Mouse (Mus musculus): Measurements from ENCODE around the gene Gstm3. TPM values are rescaled to one million over a fixed set of nuclear protein-coding genes. Genes with fewer than 3 reads are reported as not detected.
"Not testable (repeated sequence)": the region's sequence is repeated elsewhere in the genome, so short reads cannot be mapped to it uniquely, and the experiment has no call there.

Gene Gstm3
- polyA plus RNA-seq, 1 experiment = 159 TPM

GRCm38 (mm10) chr3:108013331-108013871 is 44.3 kb upstream of the Gstm3 start:
- peak overlapping the region; percentile 57 for H3K27ac ChIP-seq (ENCODE audit: insufficient read depth, low read depth, low read length)
- peaks cover 17% of the 10 kb centered on the region; the same call in 1 of the 2 replicates for H3K4me1 ChIP-seq (ENCODE audit: control insufficient read depth, insufficient read depth, insufficient read length, low read length)
- TF ChIP-seq CTCF (IDR thresholded peaks at IDR 0.05; ENCODE audit: extremely low read depth, insufficient read length, insufficient replicate concordance, low read depth, low read length) = no peak
- no peak for TF ChIP-seq POLR2A (IDR thresholded peaks at IDR 0.05; ENCODE audit: low read depth, low read length)
- H3K27me3 ChIP-seq (ENCODE audit: control insufficient read depth, insufficient read depth, low read length) = no peaks in the 10 kb centered on the region
- no peaks in the 10 kb centered on the region for H3K36me3 ChIP-seq (ENCODE audit: control insufficient read depth, insufficient read depth, low read length)
- WGBS = 29% methylated on average over 4 of the region's 4 CpGs
- H3K4me3 ChIP-seq (ENCODE audit: low read depth, low read length) = no peak overlapping the region

GRCm38 (mm10) chr3:108011558-108011957 is 42.5 kb upstream of the Gstm3 start:
- Histone ChIP-seq H3K27ac (ENCODE audit: insufficient read depth, low read depth, low read length) (no peak overlapping the region), H3K27me3 (ENCODE audit: control insufficient read depth, insufficient read depth, low read length) (no peaks in the 10 kb centered on the region), H3K4me1 (ENCODE audit: control insufficient read depth, insufficient read depth, insufficient read length, low read length) (peaks cover 14% of the 10 kb centered on the region; the same call in 1 of the 2 replicates), H3K4me3 (ENCODE audit: low read depth, low read length) (no peak overlapping the region), H3K36me3 (ENCODE audit: control insufficient read depth, insufficient read depth, low read length) (no peaks in the 10 kb centered on the region)
- WGBS = 84% methylated on average over 3 of the region's 3 CpGs
- no peak for TF ChIP-seq CTCF (IDR thresholded peaks at IDR 0.05; ENCODE audit: extremely low read depth, insufficient read length, insufficient replicate concordance, low read depth, low read length)
- TF ChIP-seq POLR2A (IDR thresholded peaks at IDR 0.05; ENCODE audit: low read depth, low read length) = no peak

GRCm38 (mm10) chr3:108010286-108010685 is 41.2 kb upstream of the Gstm3 start:
- Histone ChIP-seq H3K4me1 (ENCODE audit: control insufficient read depth, insufficient read depth, insufficient read length, low read length) (peaks cover 10% of the 10 kb centered on the region; the same call in 1 of the 2 replicates), H3K27me3 (ENCODE audit: control insufficient read depth, insufficient read depth, low read length) (no peaks in the 10 kb centered on the region), H3K27ac (ENCODE audit: insufficient read depth, low read depth, low read length) (no peak overlapping the region), H3K4me3 (ENCODE audit: low read depth, low read length) (no peak overlapping the region), H3K36me3 (ENCODE audit: control insufficient read depth, insufficient read depth, low read length) (no peaks in the 10 kb centered on the region)
- TF ChIP-seq CTCF (IDR thresholded peaks at IDR 0.05; ENCODE audit: extremely low read depth, insufficient read length, insufficient replicate concordance, low read depth, low read length) (no peak), POLR2A (IDR thresholded peaks at IDR 0.05; ENCODE audit: low read depth, low read length) (no peak)
- 60% methylated on average over 2 of the region's 2 CpGs for whole genome bisulfite sequencing

- Histone ChIP-seq H3K27me3 (ENCODE audit: control insufficient read depth, insufficient read depth, low read length) (no peaks in the 10 kb centered on the region), H3K4me3 (ENCODE audit: low read depth, low read length) (no peak overlapping the region), H3K36me3 (ENCODE audit: control insufficient read depth, insufficient read depth, low read length) (no peaks in the 10 kb centered on the region), H3K4me1 (ENCODE audit: control insufficient read depth, insufficient read depth, insufficient read length, low read length) (no peaks in the 10 kb centered on the region), H3K27ac (ENCODE audit: insufficient read depth, low read depth, low read length) (no peak overlapping the region)
- TF ChIP-seq POLR2A (IDR thresholded peaks at IDR 0.05; ENCODE audit: low read depth, low read length) = no peak
- no peak for TF ChIP-seq CTCF (IDR thresholded peaks at IDR 0.05; ENCODE audit: extremely low read depth, insufficient read length, insufficient replicate concordance, low read depth, low read length)
- WGBS = 77% methylated on average over 8 of the region's 8 CpGs
Measured at GRCm38 (mm10) chr3:108002021-108002420, 32.9 kb upstream of the Gstm3 start.

- Histone ChIP-seq H3K27ac (ENCODE audit: insufficient read depth, low read depth, low read length) (no peak overlapping the region), H3K27me3 (ENCODE audit: control insufficient read depth, insufficient read depth, low read length) (no peaks in the 10 kb centered on the region), H3K36me3 (ENCODE audit: control insufficient read depth, insufficient read depth, low read length) (no peaks in the 10 kb centered on the region), H3K4me3 (ENCODE audit: low read depth, low read length) (no peak overlapping the region), H3K4me1 (ENCODE audit: control insufficient read depth, insufficient read depth, insufficient read length, low read length) (no peaks in the 10 kb centered on the region)
- no peak for TF ChIP-seq POLR2A (IDR thresholded peaks at IDR 0.05; ENCODE audit: low read depth, low read length)
- no peak for TF ChIP-seq CTCF (IDR thresholded peaks at IDR 0.05; ENCODE audit: extremely low read depth, insufficient read length, insufficient replicate concordance, low read depth, low read length)
- WGBS = 73% methylated on average over 3 of the region's 3 CpGs
Measured at GRCm38 (mm10) chr3:107999491-107999890, 30.4 kb upstream of the Gstm3 start.

GRCm38 (mm10) chr3:107998591-107998990 is 29.5 kb upstream of the Gstm3 start:
- no peaks in the 10 kb centered on the region for H3K4me1 ChIP-seq (ENCODE audit: control insufficient read depth, insufficient read depth, insufficient read length, low read length)
- 84% methylated on average over 3 of the region's 3 CpGs for WGBS
- no peak overlapping the region for H3K27ac ChIP-seq (ENCODE audit: insufficient read depth, low read depth, low read length)
- H3K4me3 ChIP-seq (ENCODE audit: low read depth, low read length) = no peak overlapping the region
- H3K36me3 ChIP-seq (ENCODE audit: control insufficient read depth, insufficient read depth, low read length) = no peaks in the 10 kb centered on the region
- no peak for TF ChIP-seq POLR2A (IDR thresholded peaks at IDR 0.05; ENCODE audit: low read depth, low read length)
- TF ChIP-seq CTCF (IDR thresholded peaks at IDR 0.05; ENCODE audit: extremely low read depth, insufficient read length, insufficient replicate concordance, low read depth, low read length) = no peak
- H3K27me3 ChIP-seq (ENCODE audit: control insufficient read depth, insufficient read depth, low read length) = no peaks in the 10 kb centered on the region

- 88% methylated on average over 4 of the region's 4 CpGs for WGBS
Measured at GRCm38 (mm10) chr3:107996576-107996975, 27.5 kb upstream of the Gstm3 start.

GRCm38 (mm10) chr3:107995974-107996373 is 26.9 kb upstream of the Gstm3 start:
- H3K4me1 ChIP-seq (ENCODE audit: control insufficient read depth, insufficient read depth, insufficient read length, low read length) = not testable (repeated sequence)
- WGBS = 93% methylated on average over 2 of the region's 2 CpGs

More at GRCm38 (mm10) chr3:107996576-107996975, 27.5 kb upstream of the Gstm3 start:
- Histone ChIP-seq H3K36me3 (ENCODE audit: control insufficient read depth, insufficient read depth, low read length) (no peaks in the 10 kb centered on the region), H3K27me3 (ENCODE audit: control insufficient read depth, insufficient read depth, low read length) (no peaks in the 10 kb centered on the region), H3K4me1 (ENCODE audit: control insufficient read depth, insufficient read depth, insufficient read length, low read length) (no peaks in the 10 kb centered on the region), H3K27ac (ENCODE audit: insufficient read depth, low read depth, low read length) (no peak overlapping the region), H3K4me3 (ENCODE audit: low read depth, low read length) (no peak overlapping the region)
- no peak for TF ChIP-seq CTCF (IDR thresholded peaks at IDR 0.05; ENCODE audit: extremely low read depth, insufficient read length, insufficient replicate concordance, low read depth, low read length)
- TF ChIP-seq POLR2A (IDR thresholded peaks at IDR 0.05; ENCODE audit: low read depth, low read length) = no peak

More at GRCm38 (mm10) chr3:107995974-107996373, 26.9 kb upstream of the Gstm3 start:
- not testable (repeated sequence) for H3K36me3 ChIP-seq (ENCODE audit: control insufficient read depth, insufficient read depth, low read length); H3K4me3 ChIP-seq (ENCODE audit: low read depth, low read length); H3K27ac ChIP-seq (ENCODE audit: insufficient read depth, low read depth, low read length); H3K27me3 ChIP-seq (ENCODE audit: control insufficient read depth, insufficient read depth, low read length)

Measured in small intestine, adult 2 months (tissue).